Mouse (Mus musculus) CH12.LX (cell line): ENCODE results near the gene Baat. TPM values are rescaled to one million over a fixed set of nuclear protein-coding genes. Genes with fewer than 3 reads are reported as not detected.
A peak's percentile ranks its signal among the peaks of the same experiment; 100 is the strongest.

Source experiments
- DNase-seq: peaks from one replicate; pipeline ENCODE4 v3.0.0-alpha.2; 2013; ENCODE audit errors: extremely low read depth
- H3K27ac ChIP-seq: 2 replicates; pipeline ENCODE4 v1.5.1; 2012; ENCODE audit warnings: low read depth, mild to moderate bottlenecking, control low read depth, moderate library complexity; ENCODE audit not compliant: insufficient read depth
- H3K27me3 ChIP-seq: replicated peaks from 2 replicates; pipeline ENCODE3; 2012; ENCODE audit warnings: inconsistent platforms
- H3K36me3 ChIP-seq, 2 experiments: replicated peaks in 1 of 2; 2 replicates each; pipeline versions ENCODE3 to v1.6.1; 2012; ENCODE audit warnings: inconsistent platforms in 1 of 2, low read length in 1 of 2, mild to moderate bottlenecking in 1 of 2, mixed read lengths in 1 of 2, moderate library complexity in 1 of 2; ENCODE audit not compliant: control insufficient read depth in 1 of 2, insufficient read depth in 1 of 2
- H3K4me1 ChIP-seq, 2 experiments: 2 replicates each; pipeline ENCODE4 v1.6.1; 2012; ENCODE audit warnings: inconsistent platforms in 1 of 2, moderate library complexity in 1 of 2; ENCODE audit not compliant: insufficient read depth in 2 of 2, control insufficient read depth in 1 of 2
- H3K4me2 ChIP-seq: 2 replicates; pipeline ENCODE4 v1.6.1; 2012; ENCODE audit warnings: low read depth, mild to moderate bottlenecking, control low read depth; ENCODE audit not compliant: poor library complexity, insufficient read depth, severe bottlenecking
- H3K4me3 ChIP-seq, 3 experiments: fragments of 150-350 bp in 1 of 3; sonication (generic) in 1 of 3; replicated peaks in 1 of 3; 2 replicates each; pipeline versions ENCODE3 to v1.5.1; 2011 to 2012; ENCODE audit warnings: low read depth in 2 of 3, low read length in 2 of 3, mild to moderate bottlenecking in 2 of 3, moderate library complexity in 2 of 3, control low read depth in 1 of 3, improper control_type of control experiment in 1 of 3, inconsistent platforms in 1 of 3, mixed read lengths in 1 of 3; ENCODE audit not compliant: poor library complexity in 1 of 3
- H3K79me2 ChIP-seq: replicated peaks from 2 replicates; pipeline ENCODE4 v1.6.1; 2012; ENCODE audit warnings: mild to moderate bottlenecking, moderate library complexity; ENCODE audit not compliant: control insufficient read depth, poor library complexity, insufficient read depth, severe bottlenecking; ENCODE audit errors: extremely low read depth
- H3K9ac ChIP-seq: 2 replicates; pipeline ENCODE4 v1.6.1; 2012; ENCODE audit warnings: low read depth, mild to moderate bottlenecking, control low read depth, moderate library complexity; ENCODE audit not compliant: insufficient read depth
- H3K9me3 ChIP-seq: replicated peaks from 2 replicates; pipeline ENCODE3; 2012; ENCODE audit warnings: low read length, inconsistent platforms, mixed read lengths
- BHLHE40 ChIP-seq: IDR thresholded peaks from 2 replicates; pipeline ENCODE4 v1.6.1; 2011; ENCODE audit warnings: mild to moderate bottlenecking, low read depth, low read length, improper control_type of control experiment
- CHD1 ChIP-seq: IDR thresholded peaks from 2 replicates; pipeline ENCODE4 v1.6.1; 2012; ENCODE audit warnings: low read depth, low read length, improper control_type of control experiment, inconsistent platforms
- EP300 ChIP-seq: IDR thresholded peaks from 2 replicates; pipeline ENCODE4 v1.6.1; 2011; ENCODE audit warnings: low read length, improper control_type of control experiment
- GABPA ChIP-seq: IDR thresholded peaks from 2 replicates; pipeline ENCODE4 v1.6.1; 2012; ENCODE audit warnings: low read depth, low read length, improper control_type of control experiment, inconsistent platforms; ENCODE audit not compliant: insufficient replicate concordance
- HCFC1 ChIP-seq: IDR thresholded peaks from 2 replicates; pipeline ENCODE4 v1.6.1; 2012; ENCODE audit warnings: low read depth, mild to moderate bottlenecking, inconsistent platforms, low read length, improper control_type of control experiment
- IRF4 ChIP-seq: IDR thresholded peaks from 2 replicates; pipeline ENCODE4 v1.6.1; 2014; ENCODE audit warnings: low read depth, mild to moderate bottlenecking, inconsistent platforms, low read length, improper control_type of control experiment
- JUN ChIP-seq: IDR thresholded peaks from 2 replicates; pipeline ENCODE4 v1.6.1; 2011; ENCODE audit warnings: low read depth, mild to moderate bottlenecking, low read length, improper control_type of control experiment, moderate library complexity; ENCODE audit not compliant: insufficient read depth
- KAT2A ChIP-seq: IDR thresholded peaks from 2 replicates; pipeline ENCODE4 v1.6.1; 2012; ENCODE audit warnings: low read length, improper control_type of control experiment, inconsistent platforms; ENCODE audit not compliant: insufficient replicate concordance
- MAFK ChIP-seq: IDR thresholded peaks from 2 replicates; pipeline ENCODE4 v1.6.1; 2011; ENCODE audit warnings: low read length, improper control_type of control experiment; ENCODE audit not compliant: insufficient replicate concordance
- MAX ChIP-seq: IDR thresholded peaks from 2 replicates; pipeline ENCODE4 v1.6.1; 2011; ENCODE audit warnings: low read length, improper control_type of control experiment
- MAZ ChIP-seq: IDR thresholded peaks from 2 replicates; pipeline ENCODE4 v1.6.1; 2012; ENCODE audit warnings: low read depth, mild to moderate bottlenecking, inconsistent platforms, low read length, improper control_type of control experiment, moderate library complexity
- NELFE ChIP-seq: IDR thresholded peaks from 2 replicates; pipeline ENCODE4 v1.6.1; 2011; ENCODE audit warnings: low read depth, low read length, improper control_type of control experiment
- NRF1 ChIP-seq: IDR thresholded peaks from 2 replicates; pipeline ENCODE4 v1.6.1; 2014; ENCODE audit warnings: low read depth, mild to moderate bottlenecking, inconsistent platforms, low read length, improper control_type of control experiment, moderate library complexity
- RCOR1 ChIP-seq: conservative IDR thresholded peaks from 2 replicates; pipeline ENCODE4 v1.6.1; 2012; ENCODE audit warnings: low read depth, mild to moderate bottlenecking, inconsistent platforms, low read length, improper control_type of control experiment
- SIN3A ChIP-seq: IDR thresholded peaks from 2 replicates; pipeline ENCODE4 v1.6.1; 2012; ENCODE audit warnings: low read length, improper control_type of control experiment, inconsistent platforms
- SMC3 ChIP-seq: IDR thresholded peaks from 2 replicates; pipeline ENCODE4 v1.6.1; 2011; ENCODE audit warnings: low read depth, low read length, improper control_type of control experiment
- TBP ChIP-seq: conservative IDR thresholded peaks from 2 replicates; pipeline ENCODE4 v1.6.1; 2011; ENCODE audit warnings: low read depth, low read length, improper control_type of control experiment
- TCF12 ChIP-seq: IDR thresholded peaks from 2 replicates; pipeline ENCODE4 v1.6.1; 2014; ENCODE audit warnings: low read depth, mild to moderate bottlenecking, inconsistent platforms, low read length, improper control_type of control experiment
- USF1 ChIP-seq: IDR thresholded peaks from 2 replicates; pipeline ENCODE4 v1.6.1; 2014; ENCODE audit warnings: low read depth, mild to moderate bottlenecking, inconsistent platforms, low read length, improper control_type of control experiment
- ZC3H11A ChIP-seq: IDR thresholded peaks from 2 replicates; pipeline ENCODE4 v1.6.1; 2012; ENCODE audit warnings: low read depth, mild to moderate bottlenecking, inconsistent platforms, low read length, improper control_type of control experiment
- ZKSCAN1 ChIP-seq: IDR thresholded peaks from 2 replicates; pipeline ENCODE4 v1.6.1; 2012; ENCODE audit warnings: low read depth, inconsistent platforms, low read length, improper control_type of control experiment, borderline replicate concordance
- ZMIZ1 ChIP-seq: IDR thresholded peaks from 2 replicates; pipeline ENCODE4 v1.6.1; 2012; ENCODE audit warnings: low read depth, mild to moderate bottlenecking, inconsistent platforms, low read length, improper control_type of control experiment
- ZNF384 ChIP-seq: IDR thresholded peaks from 2 replicates; pipeline ENCODE4 v1.6.1; 2012; ENCODE audit warnings: low read depth, low read length, improper control_type of control experiment, inconsistent platforms
- dilution Hi-C: fragments of 300-500 bp; cut with MboI; formaldehyde crosslinking; loops from 2 replicates; pipeline ENCODE4 v1.14.3; 2020; ENCODE audit warnings: low sequenced_read_pairs; ENCODE audit not compliant: extremely low pct_unique_long_range_greater_than_20kb, extremely low pct_ligation_motif_present
- in situ Hi-C: fragments of 300-500 bp; cut with MboI; formaldehyde crosslinking; loops from 3 replicates; pipeline ENCODE4 v1.14.3; 2019; ENCODE audit warnings: low sequenced_read_pairs, low pct_ligation_motif_present, low pct_unique_long_range_greater_than_20kb, mixed read lengths
- polyA plus RNA-seq: library from polyadenylated mRNA; unstranded; fragments of >175 nt; gene quantifications from 2 replicates; pipeline ENCODE4 v1.2.1, GENCODE M21; 2012; ENCODE audit warnings: low read depth; ENCODE audit not compliant: insufficient read length
- total RNA-seq, 2 experiments: library from RNA; depleted of rRNA; stranded (reverse); fragments of 300-350 nt in 1 of 2; fragments of >200 nt in 1 of 2; gene quantifications; 2 replicates each; pipeline ENCODE4 v1.2.3; 2012 to 2014

Gene Baat
- total and polyA plus RNA-seq, 3 experiments = 0.04 to 0.19 TPM; not detected in 1

GRCm38 (mm10) chr4:49522576-49522975, 16.2 kb upstream of the Baat start:
- no peak overlapping the region for H3K9ac ChIP-seq
- peaks cover 6 to 36% of the 10 kb centered on the region in 2 experiments for H3K36me3 ChIP-seq
- peaks cover 25% of the 10 kb centered on the region for H3K79me2 ChIP-seq
- no peak overlapping the region for H3K27ac ChIP-seq
- peaks cover 3 to 22% of the 10 kb centered on the region in 2 experiments; a peak in 3 of 4 replicates for H3K4me1 ChIP-seq
- dilution Hi-C loops (no loop called here), in situ Hi-C loops (no loop called here)
- H3K4me2 ChIP-seq = peak overlapping the region; percentile 90; the same call in 1 of the 2 replicates
- no peaks in the 10 kb centered on the region for H3K9me3 ChIP-seq
- H3K4me3 ChIP-seq = no peak overlapping the region
- no peaks in the 10 kb centered on the region for H3K27me3 ChIP-seq
- TF ChIP-seq TBP (no peak), TCF12 (no peak), GABPA (no peak), SIN3A (no peak), ZC3H11A (no peak)
- no peak for DNase-seq

DNA sequence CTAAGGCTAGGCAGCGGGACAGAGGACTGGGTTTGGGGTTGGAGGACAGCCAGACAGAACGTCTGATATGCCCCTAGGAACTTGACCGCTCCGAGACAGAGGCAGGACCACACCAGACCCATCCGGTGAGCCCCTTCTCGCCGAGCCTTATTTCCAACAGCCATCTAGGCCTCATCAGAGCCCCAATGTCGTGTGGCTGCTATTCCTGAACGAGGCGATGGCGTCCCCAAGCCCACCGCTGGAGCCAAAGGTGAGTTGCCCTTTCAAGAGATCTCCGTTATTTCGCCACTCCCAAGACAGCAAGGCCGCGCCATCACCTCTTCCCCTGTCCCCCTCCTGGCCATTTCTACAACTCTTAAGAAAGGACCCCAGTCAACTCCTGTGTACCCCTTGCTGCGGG, 15.0 kb upstream of the Baat start:
- dilution Hi-C loops (no loop called here), in situ Hi-C loops (no loop called here)
- H3K27ac ChIP-seq = no peak overlapping the region
- peak overlapping the region; percentile 78 to 93 (median 88) for H3K4me3 ChIP-seq
- no peaks in the 10 kb centered on the region for H3K9me3 ChIP-seq
- H3K79me2 ChIP-seq = peaks cover 32% of the 10 kb centered on the region
- no peaks in the 10 kb centered on the region for H3K27me3 ChIP-seq
- H3K9ac ChIP-seq = peak overlapping the region; percentile 37
- peaks cover 3 to 29% of the 10 kb centered on the region in 2 experiments; a peak in 3 of 4 replicates for H3K4me1 ChIP-seq
- H3K4me2 ChIP-seq = peak overlapping the region; percentile 90
- no peak for TF ChIP-seq ZKSCAN1
- no peak for TF ChIP-seq EP300
- no peak for TF ChIP-seq IRF4
- no peak for TF ChIP-seq BHLHE40
- peak; percentile 12 for DNase-seq
- H3K36me3 ChIP-seq = peaks cover 8 to 41% of the 10 kb centered on the region in 2 experiments

DNA sequence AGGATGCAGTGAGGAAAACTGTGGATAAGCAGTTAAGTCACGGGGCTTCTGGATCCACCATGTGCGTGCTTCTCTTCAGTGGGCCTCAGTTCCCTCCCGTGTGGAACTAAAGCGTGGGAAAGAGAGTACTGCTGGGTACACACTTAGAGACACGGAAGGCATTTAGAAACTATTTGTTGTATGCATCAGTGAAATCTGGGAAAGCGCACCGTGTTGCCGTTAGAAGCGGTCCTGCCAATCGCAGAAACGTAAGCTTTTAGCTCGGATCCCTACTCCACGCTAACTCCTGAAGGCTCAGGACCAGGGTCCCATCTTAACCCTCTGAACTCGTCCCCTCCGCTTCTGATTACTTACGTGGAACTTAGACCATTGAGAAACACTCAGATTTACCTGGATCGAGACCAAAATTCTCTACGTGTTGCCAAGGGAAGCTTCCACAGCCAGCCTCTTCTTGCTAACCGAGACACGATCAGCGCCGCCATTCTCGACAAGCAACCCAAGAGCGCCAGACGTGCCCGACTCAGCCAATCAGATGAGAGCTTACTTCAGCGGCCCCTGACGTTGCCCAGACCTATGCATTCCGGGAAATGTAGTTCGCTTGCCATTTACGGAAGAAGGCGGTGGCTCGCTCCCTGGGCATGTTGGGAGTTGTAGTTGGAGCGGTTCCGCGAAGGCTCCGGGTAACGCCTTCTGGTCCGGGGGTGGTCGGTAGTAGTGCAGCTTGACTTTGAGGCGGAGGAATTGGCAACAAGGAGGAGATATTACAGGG, 14.4 kb upstream of the Baat start, which contains the start of the genes Mrpl50 and Zfp189:
TSS of gene Mrpl50 (minus strand) at position 522 of the 769 bp plus-strand sequence.
TSS of gene Zfp189 (plus strand) at position 605 of the 769 bp plus-strand sequence.
- DNase-seq = peak; percentile 97
- Histone ChIP-seq H3K4me1 (peaks cover 3 to 29% of the 10 kb centered on the region in 2 experiments; a peak in 3 of 4 replicates), H3K9me3 (no peaks in the 10 kb centered on the region), H3K36me3 (peaks cover 8 to 43% of the 10 kb centered on the region in 2 experiments), H3K4me2 (peak within 1 kb of the TSS; percentile 90), H3K4me3 (peak within 1 kb of the TSS; percentile 88 to 93 (median 92)), H3K9ac (peak within 1 kb of the TSS; percentile 92), H3K27ac (no peak within 1 kb of the TSS), H3K27me3 (no peaks in the 10 kb centered on the region), H3K79me2 (peaks cover 38% of the 10 kb centered on the region)
- in situ Hi-C loops (no loop called here), dilution Hi-C loops (no loop called here)
- TF ChIP-seq GABPA (peak; percentile 96; the same call in 1 of the 2 replicates), MAX (peak; percentile 76), MAFK (no peak), SIN3A (peak; percentile 91), HCFC1 (peak; percentile 100), SMC3 (no peak), ZMIZ1 (peak; percentile 79), CHD1 (no peak), ZNF384 (no peak), NRF1 (peak; percentile 66), ZC3H11A (no peak), IRF4 (peak; percentile 36; the same call in 1 of the 2 replicates), USF1 (no peak), MAZ (0 out of 2 replicates have a peak, but pooled peaks have one; percentile 33), RCOR1 (no peak), KAT2A (peak; percentile 100), NELFE (peak; percentile 94), JUN (no peak)
